Mouse (Mus musculus) ES-E14 (cell line): ENCODE measurements around the gene Cngb1. TPM values are rescaled to one million over a fixed set of nuclear protein-coding genes. Genes with fewer than 3 reads are reported as not detected.

Experiments
- DNase-seq: peaks from one replicate; pipeline ENCODE4 v3.0.0-alpha.2; 2013; ENCODE audit warnings: low read depth, low spot score
- H3K27ac ChIP-seq: 2 replicates; pipeline ENCODE4 v1.5.1; 2012; ENCODE audit warnings: low read depth, mild to moderate bottlenecking, low read length, moderate library complexity, mixed read lengths; ENCODE audit not compliant: poor library complexity, insufficient read depth, severe bottlenecking
- H3K36me3 ChIP-seq: 2 replicates; pipeline ENCODE4 v1.6.1; 2012; ENCODE audit warnings: mild to moderate bottlenecking, low read length, moderate library complexity, mixed read lengths; ENCODE audit not compliant: control insufficient read depth, poor library complexity, insufficient read depth, severe bottlenecking
- H3K4me1 ChIP-seq, 2 experiments: fragments of 150-350 bp in 1 of 2; sonication (generic) in 1 of 2; 2 replicates each; pipeline ENCODE4 v1.6.1; 2012; ENCODE audit warnings: low read length in 2 of 2, mild to moderate bottlenecking in 1 of 2, mixed read lengths in 1 of 2; ENCODE audit not compliant: control insufficient read depth in 2 of 2, insufficient read depth in 2 of 2, poor library complexity in 1 of 2
- H3K4me3 ChIP-seq, 2 experiments: fragments of 150-350 bp in 1 of 2; sonication (generic) in 1 of 2; 2 replicates each; pipeline ENCODE4 v1.5.1; 2012; ENCODE audit warnings: low read length in 2 of 2, low read depth in 1 of 2, mild to moderate bottlenecking in 1 of 2, mixed read lengths in 1 of 2; ENCODE audit not compliant: insufficient read depth in 1 of 2, poor library complexity in 1 of 2, severe bottlenecking in 1 of 2
- H3K9ac ChIP-seq: 2 replicates; pipeline ENCODE4 v1.6.1; 2012; ENCODE audit warnings: low read depth, mild to moderate bottlenecking, low read length, mixed read lengths; ENCODE audit not compliant: poor library complexity, insufficient read depth, severe bottlenecking
- H3K9me3 ChIP-seq: fragments of 150-350 bp; sonication (generic); 2 replicates; pipeline ENCODE4 v1.6.1; 2012; ENCODE audit warnings: low read depth, mild to moderate bottlenecking, low read length; ENCODE audit not compliant: control insufficient read depth, insufficient read depth
- CHD2 ChIP-seq: IDR thresholded peaks from 2 replicates; pipeline ENCODE4 v1.6.1; 2014; ENCODE audit warnings: mild to moderate bottlenecking, low read depth, low read length, inconsistent platforms
- HCFC1 ChIP-seq: IDR thresholded peaks from 2 replicates; pipeline ENCODE4 v1.6.1; 2012; ENCODE audit warnings: low read length, inconsistent platforms, borderline replicate concordance; ENCODE audit not compliant: insufficient read depth
- MAFK ChIP-seq: IDR thresholded peaks from 2 replicates; pipeline ENCODE4 v1.6.1; 2014; ENCODE audit warnings: mild to moderate bottlenecking, low read depth, low read length, inconsistent platforms; ENCODE audit not compliant: insufficient read depth
- ZC3H11A ChIP-seq: IDR thresholded peaks from 2 replicates; pipeline ENCODE4 v1.6.1; 2012; ENCODE audit warnings: low read depth, mild to moderate bottlenecking, inconsistent platforms, low read length, borderline replicate concordance
- ZNF384 ChIP-seq: IDR thresholded peaks from 2 replicates; pipeline ENCODE4 v1.6.1; 2012; ENCODE audit warnings: low read depth, low read length, inconsistent platforms
- in situ Hi-C, 2 experiments: fragments of 600-800 bp; cut with MboI; formaldehyde crosslinking; loops; one replicate each; pipeline ENCODE4 v1.15.1; 2025; ENCODE audit warnings: low sequenced_read_pairs in 2 of 2, inconsistent platforms in 1 of 2; ENCODE audit not compliant: unreplicated experiment in 2 of 2
- total RNA-seq: library from RNA; depleted of rRNA; stranded (reverse); fragments of 300-350 nt; gene quantifications from 2 replicates; pipeline ENCODE4 v1.2.3, GENCODE M21; 2012

Cngb1 gene
- total RNA-seq, 1 experiment: 1.5 TPM

DNA sequence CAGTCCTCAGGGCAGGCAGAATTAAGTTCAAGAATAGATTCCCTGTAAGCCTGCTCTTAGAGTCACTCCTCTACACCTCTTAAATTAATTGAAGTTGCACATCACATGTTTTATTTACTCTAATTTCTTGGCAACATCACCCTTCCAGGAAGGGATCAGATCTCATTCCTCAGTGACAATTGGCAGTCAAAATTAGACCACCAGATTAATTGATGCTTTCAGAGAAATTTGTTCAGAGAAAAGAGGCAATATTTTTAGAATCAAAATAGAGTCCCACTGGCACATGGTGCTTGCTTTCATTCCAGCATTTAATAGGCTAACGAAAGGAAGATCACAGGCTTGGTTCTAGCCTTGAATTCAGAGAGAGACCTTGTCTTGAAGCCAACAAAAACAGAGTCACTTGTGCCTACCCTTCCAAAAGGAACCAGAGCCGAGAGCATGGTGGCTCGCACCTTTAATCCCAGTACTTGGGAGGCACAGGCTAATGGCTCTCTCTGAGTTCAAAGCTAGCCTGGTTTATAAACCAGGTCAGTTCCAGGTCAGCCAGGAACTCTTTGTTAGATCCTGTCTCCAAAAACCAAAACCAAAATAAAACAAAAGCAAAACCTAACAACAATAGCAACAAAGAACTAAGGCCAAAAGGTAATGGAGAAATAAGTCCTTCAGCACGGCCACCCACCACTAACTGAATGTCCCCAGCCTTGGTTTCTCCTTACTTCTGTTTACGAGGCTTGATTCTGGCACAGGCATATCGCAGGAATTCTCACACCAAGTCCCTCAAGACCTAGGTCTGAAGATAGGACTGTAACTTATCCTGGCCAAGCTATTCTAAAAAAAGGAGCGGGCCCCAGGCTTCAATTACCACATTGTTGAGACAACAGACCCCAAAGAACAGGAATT is 79.9 kb downstream of the Cngb1 start:
- Histone ChIP-seq H3K27ac (no peak overlapping the region), H3K4me3 (no peak overlapping the region), H3K36me3 (no peaks in the 10 kb centered on the region), H3K4me1 (0 out of 4 replicates have a peak, but pooled peaks cover 0 to 2% of the 10 kb centered on the region in 2 experiments), H3K9ac (no peak overlapping the region), H3K9me3 (no peaks in the 10 kb centered on the region; the same call in 1 of the 2 replicates)
- in situ Hi-C loops: no loop called here
- no peak for DNase-seq
- TF ChIP-seq MAFK: no peak
- TF ChIP-seq ZNF384: no peak
- TF ChIP-seq CHD2: no peak
- no peak for TF ChIP-seq HCFC1
- no peak for TF ChIP-seq ZC3H11A

DNA sequence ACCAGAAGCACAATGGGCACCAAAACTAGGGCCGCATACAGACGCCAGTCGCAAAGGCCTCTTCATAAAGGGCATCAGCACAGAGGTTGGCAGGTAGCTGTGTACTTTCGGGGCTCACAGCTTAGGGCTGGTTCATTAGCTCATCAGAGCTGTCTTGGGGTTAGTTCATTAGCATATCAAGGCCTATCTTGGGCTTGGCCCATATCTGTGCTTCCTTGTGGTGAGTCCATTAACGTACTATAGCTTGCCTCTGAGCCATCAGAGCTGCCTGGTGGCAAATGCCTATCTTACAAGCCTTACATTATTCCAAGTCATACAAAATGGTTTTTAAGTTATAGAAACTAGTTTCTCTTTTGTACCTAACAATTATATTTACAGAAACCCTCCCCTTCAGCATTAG is 82.4 kb downstream of the Cngb1 start:
- no peak overlapping the region for H3K9ac ChIP-seq
- no peaks in the 10 kb centered on the region for H3K36me3 ChIP-seq
- H3K27ac ChIP-seq: no peak overlapping the region
- TF ChIP-seq HCFC1 (no peak), MAFK (no peak), ZNF384 (no peak), ZC3H11A (no peak), CHD2 (no peak)
- no peak overlapping the region for H3K4me3 ChIP-seq
- no peak for DNase-seq
- H3K9me3 ChIP-seq: no peaks in the 10 kb centered on the region
- in situ Hi-C loops: loop anchor here in 1 of 2 experiments (25.0 kb wide), 1 partner anchor 112 kb away; no protein-coding TSS in a partner anchor
- 0 out of 4 replicates have a peak, but pooled peaks cover 0 to 2% of the 10 kb centered on the region in 2 experiments for H3K4me1 ChIP-seq

DNA sequence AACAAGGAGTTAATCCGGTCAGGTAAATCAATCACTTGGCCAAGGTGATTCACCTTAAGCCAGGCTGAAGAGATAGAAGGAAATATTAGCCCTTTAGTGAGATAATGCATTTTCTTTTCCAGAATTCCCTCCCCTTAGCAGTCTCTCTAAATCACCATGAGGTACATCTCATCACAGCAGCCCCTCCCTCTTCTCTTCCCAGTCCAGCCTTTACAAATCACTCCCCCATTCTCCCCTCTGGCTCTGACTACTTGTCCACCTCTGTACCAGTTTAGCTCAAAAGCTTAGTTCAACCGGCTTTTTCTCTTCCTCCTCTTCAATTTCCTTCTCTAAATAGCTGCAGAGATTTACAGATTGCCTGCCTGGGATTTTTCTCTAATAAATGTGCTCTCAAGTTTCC is 85.3 kb downstream of the Cngb1 start:
- DNase-seq: no peak

DNA sequence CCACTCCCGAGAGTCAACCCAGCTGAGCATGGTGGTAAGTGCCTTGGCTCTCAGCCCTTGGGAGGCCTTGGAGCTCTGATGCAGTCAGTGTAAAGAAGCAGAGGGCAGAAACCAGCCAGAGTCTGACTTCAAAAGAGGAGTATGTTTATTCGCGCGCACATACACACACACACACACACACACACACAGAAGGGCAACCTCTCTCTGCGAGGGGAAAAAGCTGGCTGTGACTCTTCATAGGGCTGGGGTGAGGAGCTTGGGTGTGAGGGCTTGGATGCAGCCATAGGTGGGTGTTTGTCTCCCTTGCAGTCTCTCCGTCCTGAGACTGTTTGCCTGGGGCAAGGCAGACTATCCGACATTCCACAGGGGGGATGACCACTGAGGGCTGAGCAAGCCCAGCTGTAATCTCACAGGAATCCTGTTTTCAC is 85.8 kb downstream of the Cngb1 start:
- Histone ChIP-seq H3K9me3 (no peaks in the 10 kb centered on the region), H3K4me1 (0 out of 4 replicates have a peak, but pooled peaks cover 0 to 2% of the 10 kb centered on the region in 2 experiments), H3K9ac (no peak overlapping the region), H3K36me3 (no peaks in the 10 kb centered on the region), H3K27ac (no peak overlapping the region), H3K4me3 (no peak overlapping the region)
- no peak for DNase-seq
- in situ Hi-C loops: loop anchor here in 1 of 2 experiments (25.0 kb wide), 1 partner anchor 108 kb away; no protein-coding TSS in a partner anchor
- TF ChIP-seq HCFC1 (no peak), MAFK (no peak), ZNF384 (no peak), CHD2 (no peak), ZC3H11A (no peak)

More for the DNA sequence above, 85.3 kb downstream of the Cngb1 start:
- in situ Hi-C loops: loop anchor here in 1 of 2 experiments (25.0 kb wide), 1 partner anchor 109 kb away; no protein-coding TSS in a partner anchor
- Histone ChIP-seq H3K4me1 (0 out of 4 replicates have a peak, but pooled peaks cover 0 to 2% of the 10 kb centered on the region in 2 experiments), H3K36me3 (no peaks in the 10 kb centered on the region), H3K27ac (no peak overlapping the region), H3K9ac (no peak overlapping the region), H3K4me3 (no peak overlapping the region), H3K9me3 (no peaks in the 10 kb centered on the region)
- no peak for TF ChIP-seq HCFC1
- TF ChIP-seq ZNF384: no peak
- no peak for TF ChIP-seq ZC3H11A
- no peak for TF ChIP-seq CHD2
- no peak for TF ChIP-seq MAFK
